Mouse (Mus musculus): ENCODE measurements around the gene Mvk. TPM values are rescaled to one million over a fixed set of nuclear protein-coding genes. Genes with fewer than 3 reads are reported as not detected.

Gene Mvk
- 7.3 to 13.9 TPM (median 9.3 TPM) in 4 replicates for total RNA-seq (2023; ENCODE audit: inconsistent age)

GRCm38 (mm10) chr5:114443566-114444367 is at the start of gene Mvk, which contains the start of gene Mmab:
Mvk (plus strand) TSS chr5:114444269.
Mmab (minus strand) TSS chr5:114444060.

Other genes with a start within 250 kb of the Mvk start
- not detected in 4 replicates for gene Foxn4, start 170.5 kb upstream of the Mvk start, total RNA-seq (2023; ENCODE audit: inconsistent age)
- 17.0 to 23.2 TPM (median 22.2 TPM) in 4 replicates for gene Myo1h, start 155.1 kb upstream of the Mvk start, total RNA-seq (2023; ENCODE audit: inconsistent age)
- gene Kctd10, start 63.8 kb upstream of the Mvk start, total RNA-seq (2023; ENCODE audit: inconsistent age): 78.7 to 93.9 TPM (median 85.0 TPM) in 4 replicates
- 54.2 to 71.3 TPM (median 61.0 TPM) in 4 replicates for gene Ube3b, start 63.7 kb upstream of the Mvk start, total RNA-seq (2023; ENCODE audit: inconsistent age)
- 5.9 to 9.3 TPM (median 7.6 TPM) in 4 replicates for gene Mmab, start 209 bp upstream of the Mvk start, total RNA-seq (2023; ENCODE audit: inconsistent age)
- 6.5 to 11.6 TPM (median 8.6 TPM) in 4 replicates for gene Fam222a, start 123.7 kb downstream of the Mvk start, total RNA-seq (2023; ENCODE audit: inconsistent age)
- gene Trpv4, start 214.2 kb downstream of the Mvk start, total RNA-seq (2023; ENCODE audit: inconsistent age): 0.27 to 1.0 TPM in 2 of 4 replicates, not detected in the others
- gene Gltp, start 246.7 kb downstream of the Mvk start, total RNA-seq (2023; ENCODE audit: inconsistent age): 56.1 to 58.9 TPM (median 57.4 TPM) in 4 replicates